Mouse (Mus musculus): ENCODE measurements around the gene D5Ertd579e. TPM values are rescaled to one million over a fixed set of nuclear protein-coding genes. Genes with fewer than 3 reads are reported as not detected.
A peak's percentile ranks its signal among the peaks of the same experiment; 100 is the strongest.

D5Ertd579e gene
- polyA plus RNA-seq, 1 experiment from 2014 or later = 18.6 TPM

GRCm38 (mm10) chr5:36567627-36568026 is 128.2 kb downstream of the D5Ertd579e start:
- Histone ChIP-seq H3K27me3 (no peaks in the 10 kb centered on the region), H3K4me1 (peaks cover 5% of the 10 kb centered on the region; the same call in 1 of the 2 replicates), H3K27ac (replicated peaks) (no peak overlapping the region), H3K4me3 (replicated peaks) (no peak overlapping the region), H3K36me3 (peaks cover 11% of the 10 kb centered on the region), H3K9ac (no peak overlapping the region), H3K4me2 (replicated peaks) (no peak overlapping the region), H3K9me3 (replicated peaks) (no peaks in the 10 kb centered on the region)
- 58% methylated on average over 2 of the region's 2 CpGs for WGBS
- ATAC-seq (ENCODE audit: insufficient number of reproducible peaks, low FRiP score, low TSS enrichment, low read depth) = no peak

DNA sequence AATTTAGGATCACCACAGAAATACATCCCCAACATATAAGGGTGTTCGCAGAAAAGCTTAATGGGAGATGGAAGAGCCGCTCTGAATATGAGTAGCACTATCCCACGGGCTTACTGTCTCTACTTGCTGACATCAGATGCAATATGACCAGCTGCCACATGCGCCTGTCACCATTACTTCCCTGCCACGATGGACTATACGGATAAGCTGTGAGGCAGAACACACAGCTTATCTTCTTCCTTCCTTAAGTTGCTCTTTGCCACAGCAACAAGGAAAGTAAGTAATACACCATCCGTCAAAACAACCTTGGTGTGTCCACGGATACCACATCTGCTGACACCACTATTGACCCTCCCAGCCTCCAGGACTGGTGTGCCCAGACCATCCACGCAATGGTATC is 131.3 kb downstream of the D5Ertd579e start:
- no peak overlapping the region for H3K4me2 ChIP-seq (replicated peaks)
- H3K27ac ChIP-seq (replicated peaks) = no peak overlapping the region
- no peaks in the 10 kb centered on the region for H3K27me3 ChIP-seq
- no peak overlapping the region for H3K9ac ChIP-seq
- ATAC-seq (ENCODE audit: insufficient number of reproducible peaks, low FRiP score, low TSS enrichment, low read depth) = no peak
- no peak overlapping the region for H3K4me3 ChIP-seq (replicated peaks)
- H3K9me3 ChIP-seq (replicated peaks) = no peaks in the 10 kb centered on the region
- peaks cover 10% of the 10 kb centered on the region; the same call in 1 of the 2 replicates for H3K4me1 ChIP-seq
- no peaks in the 10 kb centered on the region for H3K36me3 ChIP-seq
- 84% methylated on average over 9 of the region's 9 CpGs for WGBS

GRCm38 (mm10) chr5:36563741-36564140 is 132.1 kb downstream of the D5Ertd579e start:
- Histone ChIP-seq H3K4me1 (peaks cover 10% of the 10 kb centered on the region; the same call in 1 of the 2 replicates), H3K4me3 (replicated peaks) (no peak overlapping the region), H3K4me2 (replicated peaks) (no peak overlapping the region), H3K27me3 (no peaks in the 10 kb centered on the region), H3K27ac (replicated peaks) (no peak overlapping the region), H3K36me3 (no peaks in the 10 kb centered on the region), H3K9ac (no peak overlapping the region), H3K9me3 (replicated peaks) (no peaks in the 10 kb centered on the region)
- ATAC-seq (ENCODE audit: insufficient number of reproducible peaks, low FRiP score, low TSS enrichment, low read depth) = no peak
- 71% methylated on average over 6 of the region's 6 CpGs for WGBS

DNA sequence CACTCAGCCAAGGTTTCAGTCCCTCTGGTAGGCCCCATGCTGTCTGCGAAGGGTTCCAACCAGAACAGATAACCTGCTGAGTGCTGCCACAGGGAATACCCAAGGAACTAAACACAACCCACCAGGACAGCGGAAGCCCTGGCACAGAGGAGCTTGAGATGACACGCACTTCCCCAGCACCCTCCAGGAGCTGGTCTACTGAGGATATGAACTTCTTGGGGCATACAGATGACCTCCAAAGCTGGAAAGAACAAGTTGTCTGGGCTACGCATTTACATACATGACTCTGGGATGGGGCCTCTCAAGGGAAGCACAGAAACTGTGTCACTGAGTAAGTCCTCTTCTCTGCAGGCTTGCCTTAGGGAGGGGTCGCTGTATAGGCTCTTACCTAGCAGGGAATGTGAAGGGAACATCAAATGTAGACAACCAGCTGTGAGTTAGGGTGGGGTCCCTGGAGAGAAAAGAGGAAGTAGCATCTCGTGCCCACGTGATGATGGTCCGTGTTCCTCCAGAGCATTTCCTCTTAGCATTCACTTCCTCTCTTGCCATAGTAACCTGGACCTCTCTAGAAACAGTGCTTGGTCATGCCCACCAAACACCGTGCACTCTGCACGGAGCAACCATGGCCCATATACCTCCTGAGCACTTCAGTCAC is 132.9 kb downstream of the D5Ertd579e start:
- ATAC-seq (ENCODE audit: insufficient number of reproducible peaks, low FRiP score, low TSS enrichment, low read depth) = no peak
- Histone ChIP-seq H3K4me2 (replicated peaks) (no peak overlapping the region), H3K27ac (replicated peaks) (no peak overlapping the region), H3K27me3 (no peaks in the 10 kb centered on the region), H3K9me3 (replicated peaks) (no peaks in the 10 kb centered on the region), H3K36me3 (no peaks in the 10 kb centered on the region), H3K9ac (no peak overlapping the region), H3K4me3 (replicated peaks) (no peak overlapping the region), H3K4me1 (peaks cover 14% of the 10 kb centered on the region; the same call in 1 of the 2 replicates)
- WGBS = 84% methylated on average over 10 of the region's 10 CpGs

DNA sequence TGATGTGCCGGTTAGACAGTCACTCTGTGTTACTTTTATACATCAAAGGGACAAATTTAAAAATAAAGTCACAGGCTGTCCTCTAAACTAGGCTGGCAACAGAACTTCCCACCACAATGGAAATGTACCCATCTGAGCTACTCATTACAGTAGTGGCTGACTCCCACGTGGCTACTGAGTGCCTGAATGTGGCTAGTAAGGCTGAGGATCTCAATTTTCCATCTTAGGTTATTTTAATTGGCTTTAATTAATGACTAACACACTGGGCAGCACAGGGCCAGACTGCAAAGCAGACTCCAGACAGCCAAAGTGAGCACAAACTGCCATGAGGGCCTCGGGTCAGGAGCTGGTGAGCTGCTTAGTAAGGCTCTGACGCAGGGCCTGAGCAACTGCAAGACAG is 134.3 kb downstream of the D5Ertd579e start:
- H3K4me3 ChIP-seq (replicated peaks) = no peak overlapping the region
- no peaks in the 10 kb centered on the region for H3K9me3 ChIP-seq (replicated peaks)
- ATAC-seq (ENCODE audit: insufficient number of reproducible peaks, low FRiP score, low TSS enrichment, low read depth) = no peak
- no peak overlapping the region for H3K4me2 ChIP-seq (replicated peaks)
- H3K27me3 ChIP-seq = no peaks in the 10 kb centered on the region
- H3K4me1 ChIP-seq = peaks cover 21% of the 10 kb centered on the region; the same call in 1 of the 2 replicates
- H3K9ac ChIP-seq = no peak overlapping the region
- H3K27ac ChIP-seq (replicated peaks) = no peak overlapping the region
- 81% methylated on average over 4 of the region's 4 CpGs for WGBS
- no peaks in the 10 kb centered on the region for H3K36me3 ChIP-seq

- ATAC-seq (ENCODE audit: insufficient number of reproducible peaks, low FRiP score, low TSS enrichment, low read depth) = no peak
These were observed 135.3 kb downstream of the D5Ertd579e start for GRCm38 (mm10) chr5:36560490-36560889.

GRCm38 (mm10) chr5:36559510-36560235 is 136.2 kb downstream of the D5Ertd579e start:
- H3K4me1 ChIP-seq = peaks cover 24% of the 10 kb centered on the region; the same call in 1 of the 2 replicates
- 85% methylated on average over 6 of the region's 6 CpGs for WGBS
- no peak overlapping the region for H3K4me3 ChIP-seq (replicated peaks)
- no peaks in the 10 kb centered on the region for H3K27me3 ChIP-seq
- no peaks in the 10 kb centered on the region for H3K36me3 ChIP-seq
- H3K9ac ChIP-seq = no peak overlapping the region
- H3K4me2 ChIP-seq (replicated peaks) = no peak overlapping the region
- H3K9me3 ChIP-seq (replicated peaks) = no peaks in the 10 kb centered on the region
- no peak overlapping the region for H3K27ac ChIP-seq (replicated peaks)
- ATAC-seq (ENCODE audit: insufficient number of reproducible peaks, low FRiP score, low TSS enrichment, low read depth) = no peak

More at GRCm38 (mm10) chr5:36560490-36560889, 135.3 kb downstream of the D5Ertd579e start:
- H3K27me3 ChIP-seq = no peaks in the 10 kb centered on the region
- H3K4me2 ChIP-seq (replicated peaks) = no peak overlapping the region
- no peak overlapping the region for H3K27ac ChIP-seq (replicated peaks)
- peaks cover 21% of the 10 kb centered on the region; the same call in 1 of the 2 replicates for H3K4me1 ChIP-seq
- WGBS = 92% methylated on average over 4 of the region's 4 CpGs
- H3K9me3 ChIP-seq (replicated peaks) = no peaks in the 10 kb centered on the region
- no peak overlapping the region for H3K9ac ChIP-seq
- H3K4me3 ChIP-seq (replicated peaks) = no peak overlapping the region
- no peaks in the 10 kb centered on the region for H3K36me3 ChIP-seq

GRCm38 (mm10) chr5:36559106-36559505 is 136.7 kb downstream of the D5Ertd579e start:
- H3K9ac ChIP-seq = no peak overlapping the region
- no peak overlapping the region for H3K27ac ChIP-seq (replicated peaks)
- no peaks in the 10 kb centered on the region for H3K36me3 ChIP-seq
- H3K9me3 ChIP-seq (replicated peaks) = no peaks in the 10 kb centered on the region
- no peak overlapping the region for H3K4me3 ChIP-seq (replicated peaks)
- no peaks in the 10 kb centered on the region for H3K27me3 ChIP-seq
- H3K4me2 ChIP-seq (replicated peaks) = no peak overlapping the region
- WGBS = 67% methylated on average over 5 of the region's 5 CpGs
- H3K4me1 ChIP-seq = peaks cover 30% of the 10 kb centered on the region
- ATAC-seq (ENCODE audit: insufficient number of reproducible peaks, low FRiP score, low TSS enrichment, low read depth) = no peak

DNA sequence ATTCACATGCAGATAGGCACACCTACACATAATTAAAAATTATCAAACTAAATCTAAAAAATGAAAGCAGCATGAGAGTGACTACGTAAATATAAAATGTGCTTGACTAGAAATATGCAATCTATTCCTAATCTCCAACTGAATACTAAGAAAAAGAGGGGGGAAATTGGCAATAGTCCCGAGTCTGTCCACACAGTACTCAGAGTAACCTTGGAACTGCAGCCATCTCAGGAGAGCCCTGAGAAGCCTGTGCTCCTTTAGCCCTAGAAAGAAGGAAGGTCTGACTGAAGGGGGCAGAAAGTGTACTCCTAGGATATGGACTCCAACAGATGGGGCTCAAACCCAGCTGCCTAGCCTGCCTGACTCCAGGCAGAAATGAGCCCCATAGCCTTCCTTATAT is 137.3 kb downstream of the D5Ertd579e start:
- ATAC-seq (ENCODE audit: insufficient number of reproducible peaks, low FRiP score, low TSS enrichment, low read depth) = no peak
- Histone ChIP-seq H3K4me1 (peaks cover 34% of the 10 kb centered on the region), H3K27me3 (no peaks in the 10 kb centered on the region), H3K27ac (replicated peaks) (no peak overlapping the region), H3K36me3 (no peaks in the 10 kb centered on the region), H3K9ac (no peak overlapping the region), H3K4me3 (replicated peaks) (no peak overlapping the region), H3K9me3 (replicated peaks) (no peaks in the 10 kb centered on the region), H3K4me2 (replicated peaks) (no peak overlapping the region)
- 73% methylated on average over 2 of the region's 2 CpGs for WGBS

- H3K36me3 ChIP-seq = no peaks in the 10 kb centered on the region
- H3K9ac ChIP-seq = no peak overlapping the region
- WGBS = 46% methylated on average over 7 of the region's 7 CpGs
- H3K4me1 ChIP-seq = peaks cover 31% of the 10 kb centered on the region
- no peak overlapping the region for H3K4me2 ChIP-seq (replicated peaks)
- no peak for ATAC-seq (ENCODE audit: insufficient number of reproducible peaks, low FRiP score, low TSS enrichment, low read depth)
- no peaks in the 10 kb centered on the region for H3K27me3 ChIP-seq
- H3K9me3 ChIP-seq (replicated peaks) = no peaks in the 10 kb centered on the region
- H3K27ac ChIP-seq (replicated peaks) = peak overlapping the region; percentile 11; the same call in 1 of the 2 replicates
- no peak overlapping the region for H3K4me3 ChIP-seq (replicated peaks)
These were observed 138.1 kb downstream of the D5Ertd579e start for GRCm38 (mm10) chr5:36557584-36558308.

GRCm38 (mm10) chr5:36556906-36557305 is 138.9 kb downstream of the D5Ertd579e start:
- H3K4me3 ChIP-seq (replicated peaks) = no peak overlapping the region
- no peaks in the 10 kb centered on the region for H3K27me3 ChIP-seq
- no peak for ATAC-seq (ENCODE audit: insufficient number of reproducible peaks, low FRiP score, low TSS enrichment, low read depth)
- no peak overlapping the region for H3K27ac ChIP-seq (replicated peaks)
- no peak overlapping the region for H3K4me2 ChIP-seq (replicated peaks)
- no peak overlapping the region for H3K9ac ChIP-seq
- H3K36me3 ChIP-seq = no peaks in the 10 kb centered on the region
- peaks cover 25% of the 10 kb centered on the region for H3K4me1 ChIP-seq
- WGBS = 77% methylated on average over 3 of the region's 3 CpGs
- no peaks in the 10 kb centered on the region for H3K9me3 ChIP-seq (replicated peaks)
